Mouse (Mus musculus): ENCODE results near the gene Dctd. TPM values are rescaled to one million over a fixed set of nuclear protein-coding genes. Genes with fewer than 3 reads are reported as not detected.

Dctd gene
- polyA plus RNA-seq, 1 experiment from 2014 or later: 5.0 TPM

GRCm38 (mm10) chr8:48183758-48184157 lies 84.9 kb downstream of the Dctd start:
- TF ChIP-seq CTCF (IDR thresholded peaks at IDR 0.05): no peak
- in situ Hi-C loops (cut with MboI; ENCODE audit: low pct_unique_long_range_greater_than_20kb): no loop called here
- DNase-seq (ENCODE audit: low read depth, low spot score) (no peak), ATAC-seq (no peak)
- no peaks in the 10 kb centered on the region for H3K27me3 ChIP-seq
- ChIA-PET POLR2A (no interaction called here), CTCF (no interaction called here)

- POLR2A ChIA-PET: no interaction called here
- no peak for DNase-seq (ENCODE audit: low read depth, low spot score)
- no peak for ATAC-seq
- in situ Hi-C loops (cut with MboI; ENCODE audit: low pct_unique_long_range_greater_than_20kb): no loop called here
- CTCF ChIA-PET: no interaction called here
- no peak for TF ChIP-seq CTCF (IDR thresholded peaks at IDR 0.05)
- H3K27me3 ChIP-seq: no peaks in the 10 kb centered on the region
Observed at GRCm38 (mm10) chr8:48188586-48188985, 89.7 kb downstream of the Dctd start.

GRCm38 (mm10) chr8:48195971-48196370 lies 97.1 kb downstream of the Dctd start:
- in situ Hi-C loops (cut with MboI; ENCODE audit: low pct_unique_long_range_greater_than_20kb): no loop called here
- CTCF ChIA-PET: interaction anchor here (1.2 kb wide), 1 partner anchor 25 kb away, joined by 3 read pairs; no protein-coding TSS in a partner anchor
- POLR2A ChIA-PET: no interaction called here
- TF ChIP-seq CTCF (IDR thresholded peaks at IDR 0.05): no peak
- H3K27me3 ChIP-seq: peaks cover 5% of the 10 kb centered on the region
- no peak for ATAC-seq
- no peak for DNase-seq (ENCODE audit: low read depth, low spot score)

GRCm38 (mm10) chr8:48199171-48199570 lies 100.3 kb downstream of the Dctd start:
- peaks cover 11% of the 10 kb centered on the region for H3K27me3 ChIP-seq
- ChIA-PET CTCF (interaction anchor here (0.8 kb wide), 1 partner anchor 23 kb away, joined by 3 read pairs; no protein-coding TSS in a partner anchor), POLR2A (no interaction called here)
- ATAC-seq: no peak
- no peak for TF ChIP-seq CTCF (IDR thresholded peaks at IDR 0.05)
- DNase-seq (ENCODE audit: low read depth, low spot score): no peak
- in situ Hi-C loops (cut with MboI; ENCODE audit: low pct_unique_long_range_greater_than_20kb): no loop called here

GRCm38 (mm10) chr8:48202632-48203031 lies 103.7 kb downstream of the Dctd start:
- POLR2A ChIA-PET: no interaction called here
- CTCF ChIA-PET: interaction anchor here (1.2 kb wide), 1 partner anchor 16 kb away, joined by 3 read pairs; no protein-coding TSS in a partner anchor
- H3K27me3 ChIP-seq: peaks cover 14% of the 10 kb centered on the region
- in situ Hi-C loops (cut with MboI; ENCODE audit: low pct_unique_long_range_greater_than_20kb): no loop called here
- TF ChIP-seq CTCF (IDR thresholded peaks at IDR 0.05): no peak
- DNase-seq (ENCODE audit: low read depth, low spot score) (no peak), ATAC-seq (no peak)

Other genes starting within 250 kb of the Dctd start
- 62.1 TPM for gene Wwc2, start 108.2 kb upstream of the Dctd start, polyA plus RNA-seq (2021)

Measured in Patski (cell line).